Mouse (Mus musculus): Measurements from ENCODE around the gene Eml4. TPM values are rescaled to one million over a fixed set of nuclear protein-coding genes. Genes with fewer than 3 reads are reported as not detected.

The Eml4 gene
- polyA plus RNA-seq, 1 experiment from 2014 or later: 47.1 TPM

DNA sequence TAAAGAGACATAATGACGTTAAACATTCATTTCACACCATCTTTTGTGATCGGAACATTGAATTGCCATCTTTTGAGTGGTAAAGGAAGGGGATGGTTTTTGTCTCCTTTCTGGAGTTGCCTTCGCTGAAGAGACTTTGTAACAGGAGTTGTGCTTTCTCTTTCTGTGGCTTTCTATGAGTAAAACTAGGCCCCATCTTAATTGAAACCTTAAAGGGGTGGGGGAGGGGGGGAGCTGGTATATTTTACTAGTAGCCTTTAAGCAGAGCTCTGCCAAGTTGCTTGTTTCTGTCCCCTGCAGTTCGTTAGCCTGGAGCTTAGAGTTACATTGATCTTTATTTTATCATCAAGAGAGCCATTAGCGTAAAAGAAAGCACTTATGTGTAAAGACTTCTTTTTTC lies 2.3 kb downstream of the Eml4 start:
- no peaks in the 10 kb centered on the region for H3K27me3 ChIP-seq (ENCODE audit: control insufficient read depth, insufficient read depth, low read length)
- DNase-seq (ENCODE audit: low spot score): peak; percentile 19
- peak overlapping the region; percentile 28 for H3K4me2 ChIP-seq (replicated peaks; ENCODE audit: low read depth, low read length)
- H3K9me3 ChIP-seq (ENCODE audit: control insufficient read depth, low read length): no peaks in the 10 kb centered on the region
- no peak overlapping the region for H3K4me3 ChIP-seq (ENCODE audit: low read depth, low read length)
- WGBS: 23% methylated on average over 5 of the region's 5 CpGs
- H3K9ac ChIP-seq (ENCODE audit: low read depth, low read length): 0 out of 2 replicates have a peak overlapping the region, but pooled peaks have one; percentile 19
- H3K36me3 ChIP-seq (ENCODE audit: control insufficient read depth, insufficient read depth, low read length): no peaks in the 10 kb centered on the region
- ATAC-seq (ENCODE audit: low FRiP score): no peak
- no peak overlapping the region for H3K27ac ChIP-seq (ENCODE audit: low read depth, low read length)
- no peaks in the 10 kb centered on the region for H3K4me1 ChIP-seq (replicated peaks; ENCODE audit: control insufficient read depth, insufficient read depth, low read length)

- Histone ChIP-seq H3K4me1 (replicated peaks; ENCODE audit: control insufficient read depth, insufficient read depth, low read length) (no peaks in the 10 kb centered on the region), H3K9ac (ENCODE audit: low read depth, low read length) (no peak overlapping the region), H3K27ac (ENCODE audit: low read depth, low read length) (no peak overlapping the region), H3K9me3 (ENCODE audit: control insufficient read depth, low read length) (no peaks in the 10 kb centered on the region), H3K4me2 (replicated peaks; ENCODE audit: low read depth, low read length) (no peak overlapping the region), H3K4me3 (ENCODE audit: low read depth, low read length) (no peak overlapping the region), H3K36me3 (ENCODE audit: control insufficient read depth, insufficient read depth, low read length) (no peaks in the 10 kb centered on the region), H3K27me3 (ENCODE audit: control insufficient read depth, insufficient read depth, low read length) (no peaks in the 10 kb centered on the region)
- WGBS: 51% methylated on average over 4 of the region's 4 CpGs
- DNase-seq (ENCODE audit: low spot score) (no peak), ATAC-seq (ENCODE audit: low FRiP score) (no peak)
Observed at GRCm38 (mm10) chr17:83353460-83353859, 2.7 kb downstream of the Eml4 start.

DNA sequence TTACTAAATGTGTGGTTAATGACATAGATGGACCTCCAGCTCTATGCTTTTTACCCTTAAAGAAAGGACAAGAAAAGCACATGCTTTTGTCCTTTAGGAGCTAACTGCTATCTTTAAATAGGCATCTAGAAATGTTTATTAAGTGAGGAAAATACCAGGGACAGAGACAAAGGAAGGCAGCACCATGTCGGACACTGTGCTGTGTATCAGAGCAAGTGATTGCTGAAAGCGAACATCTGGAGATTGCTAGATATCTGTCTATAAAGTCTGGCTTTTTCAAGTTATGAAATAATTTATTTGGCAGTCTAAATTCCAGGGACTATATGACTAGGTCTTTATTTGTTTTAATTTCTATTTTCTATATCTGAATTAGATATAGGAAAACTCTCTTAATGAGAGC lies 4.8 kb downstream of the Eml4 start:
- no peak overlapping the region for H3K27ac ChIP-seq (ENCODE audit: low read depth, low read length)
- H3K36me3 ChIP-seq (ENCODE audit: control insufficient read depth, insufficient read depth, low read length): no peaks in the 10 kb centered on the region
- H3K27me3 ChIP-seq (ENCODE audit: control insufficient read depth, insufficient read depth, low read length): no peaks in the 10 kb centered on the region
- DNase-seq (ENCODE audit: low spot score): no peak
- ATAC-seq (ENCODE audit: low FRiP score): no peak
- 88% methylated on average over 2 of the region's 2 CpGs for WGBS
- H3K4me2 ChIP-seq (replicated peaks; ENCODE audit: low read depth, low read length): no peak overlapping the region
- no peak overlapping the region for H3K9ac ChIP-seq (ENCODE audit: low read depth, low read length)
- H3K4me3 ChIP-seq (ENCODE audit: low read depth, low read length): no peak overlapping the region
- H3K4me1 ChIP-seq (replicated peaks; ENCODE audit: control insufficient read depth, insufficient read depth, low read length): no peaks in the 10 kb centered on the region
- H3K9me3 ChIP-seq (ENCODE audit: control insufficient read depth, low read length): no peaks in the 10 kb centered on the region

- H3K27me3 ChIP-seq (ENCODE audit: control insufficient read depth, insufficient read depth, low read length): no peaks in the 10 kb centered on the region
- WGBS: 88% methylated on average over 4 of the region's 4 CpGs
- no peak for ATAC-seq (ENCODE audit: low FRiP score)
- no peak overlapping the region for H3K4me2 ChIP-seq (replicated peaks; ENCODE audit: low read depth, low read length)
- no peak overlapping the region for H3K4me3 ChIP-seq (ENCODE audit: low read depth, low read length)
- no peaks in the 10 kb centered on the region for H3K9me3 ChIP-seq (ENCODE audit: control insufficient read depth, low read length)
- no peak for DNase-seq (ENCODE audit: low spot score)
- no peaks in the 10 kb centered on the region for H3K4me1 ChIP-seq (replicated peaks; ENCODE audit: control insufficient read depth, insufficient read depth, low read length)
- no peaks in the 10 kb centered on the region for H3K36me3 ChIP-seq (ENCODE audit: control insufficient read depth, insufficient read depth, low read length)
- no peak overlapping the region for H3K9ac ChIP-seq (ENCODE audit: low read depth, low read length)
- no peak overlapping the region for H3K27ac ChIP-seq (ENCODE audit: low read depth, low read length)
Observed at GRCm38 (mm10) chr17:83359934-83360333, 9.2 kb downstream of the Eml4 start.

DNA sequence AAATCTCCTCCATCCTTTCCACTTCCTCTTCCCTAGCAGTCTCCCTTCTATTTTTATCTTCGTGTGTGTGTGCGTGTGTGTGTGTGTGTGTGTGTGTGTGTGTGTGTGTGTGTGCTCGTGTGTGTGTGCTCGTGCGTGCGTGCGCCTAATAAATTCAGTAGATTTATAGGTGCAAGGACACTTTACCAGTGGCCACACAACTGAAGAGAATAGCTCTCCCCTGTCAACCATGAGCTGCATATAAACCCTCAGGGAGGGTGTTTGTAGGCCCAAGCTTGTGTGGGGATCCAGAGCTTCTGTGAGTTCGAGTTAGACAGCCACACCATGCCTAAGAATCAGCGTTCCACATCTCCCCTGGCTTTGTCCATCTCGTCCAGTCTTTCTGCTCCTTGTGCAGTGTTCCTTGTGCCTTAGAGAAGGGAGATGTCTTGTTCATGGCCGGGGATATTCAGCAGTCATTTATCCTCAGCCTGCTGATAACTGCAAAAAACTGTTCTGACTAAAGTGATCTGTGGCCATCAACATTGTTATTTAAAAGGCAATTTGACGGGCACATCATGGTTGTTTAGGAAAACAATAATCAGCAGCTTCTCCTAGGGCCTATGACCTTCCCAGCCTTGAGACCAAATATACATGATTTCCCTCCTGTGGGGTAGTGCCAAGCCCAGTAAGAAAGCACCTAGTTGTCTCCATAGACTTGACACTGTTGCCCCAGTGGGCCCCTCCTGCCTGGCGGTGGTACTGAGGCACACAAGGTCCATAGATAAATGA lies 10.2 kb downstream of the Eml4 start:
- Histone ChIP-seq H3K4me1 (replicated peaks; ENCODE audit: control insufficient read depth, insufficient read depth, low read length) (no peaks in the 10 kb centered on the region), H3K4me3 (ENCODE audit: low read depth, low read length) (no peak overlapping the region), H3K9me3 (ENCODE audit: control insufficient read depth, low read length) (no peaks in the 10 kb centered on the region), H3K27me3 (ENCODE audit: control insufficient read depth, insufficient read depth, low read length) (no peaks in the 10 kb centered on the region), H3K4me2 (replicated peaks; ENCODE audit: low read depth, low read length) (no peak overlapping the region), H3K27ac (ENCODE audit: low read depth, low read length) (no peak overlapping the region), H3K9ac (ENCODE audit: low read depth, low read length) (no peak overlapping the region), H3K36me3 (ENCODE audit: control insufficient read depth, insufficient read depth, low read length) (no peaks in the 10 kb centered on the region)
- DNase-seq (ENCODE audit: low spot score) (no peak), ATAC-seq (ENCODE audit: low FRiP score) (no peak)
- 82% methylated on average over 13 of the region's 13 CpGs for WGBS

DNA sequence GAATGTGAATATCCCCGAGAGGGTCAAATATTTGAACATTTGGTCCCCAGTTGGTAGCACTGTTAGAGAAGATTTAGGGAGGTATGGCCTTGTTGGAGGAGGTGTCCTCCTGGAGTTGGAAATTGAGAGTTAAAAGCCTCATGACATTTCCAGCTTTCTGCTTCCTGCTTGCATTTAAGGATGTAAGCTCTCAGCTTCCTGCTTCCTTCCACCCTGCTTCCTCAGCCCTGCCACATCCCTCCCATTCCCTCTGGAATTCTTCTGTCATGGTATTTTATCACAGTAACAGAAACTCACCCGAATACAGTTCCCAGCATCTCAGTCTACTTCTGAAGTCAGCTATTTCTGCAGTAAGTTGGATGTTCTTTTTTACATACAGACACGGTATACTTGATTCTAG lies 12.3 kb downstream of the Eml4 start:
- Histone ChIP-seq H3K36me3 (ENCODE audit: control insufficient read depth, insufficient read depth, low read length) (no peaks in the 10 kb centered on the region), H3K4me2 (replicated peaks; ENCODE audit: low read depth, low read length) (no peak overlapping the region), H3K9me3 (ENCODE audit: control insufficient read depth, low read length) (no peaks in the 10 kb centered on the region), H3K4me1 (replicated peaks; ENCODE audit: control insufficient read depth, insufficient read depth, low read length) (no peaks in the 10 kb centered on the region), H3K9ac (ENCODE audit: low read depth, low read length) (no peak overlapping the region), H3K27me3 (ENCODE audit: control insufficient read depth, insufficient read depth, low read length) (no peaks in the 10 kb centered on the region), H3K27ac (ENCODE audit: low read depth, low read length) (no peak overlapping the region), H3K4me3 (ENCODE audit: low read depth, low read length) (no peak overlapping the region)
- DNase-seq (ENCODE audit: low spot score) (no peak), ATAC-seq (ENCODE audit: low FRiP score) (no peak)
- WGBS: 68% methylated on average over 3 of the region's 3 CpGs

DNA sequence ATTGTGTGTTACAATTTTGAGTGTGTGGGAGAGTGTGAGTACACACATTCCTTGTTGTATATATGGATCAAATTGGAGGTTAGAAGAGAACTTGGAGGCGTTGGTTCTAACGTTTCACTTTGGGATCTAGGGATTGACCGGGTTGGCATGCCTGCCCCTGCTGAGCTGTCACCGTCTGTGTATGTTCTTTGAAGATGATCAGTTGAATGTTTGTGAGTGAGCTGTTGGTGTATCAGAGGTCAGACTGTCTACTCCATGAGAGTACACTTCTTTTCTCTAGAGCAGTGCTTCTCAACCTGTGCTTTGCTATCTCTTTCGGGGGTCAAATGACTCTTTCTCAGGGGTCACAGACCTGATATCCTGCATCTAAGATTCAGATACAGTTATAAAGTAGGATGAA lies 13.6 kb downstream of the Eml4 start:
- DNase-seq (ENCODE audit: low spot score) (no peak), ATAC-seq (ENCODE audit: low FRiP score) (no peak)
- H3K4me1 ChIP-seq (replicated peaks; ENCODE audit: control insufficient read depth, insufficient read depth, low read length): no peaks in the 10 kb centered on the region
- H3K36me3 ChIP-seq (ENCODE audit: control insufficient read depth, insufficient read depth, low read length): no peaks in the 10 kb centered on the region
- H3K27ac ChIP-seq (ENCODE audit: low read depth, low read length): no peak overlapping the region
- no peak overlapping the region for H3K4me3 ChIP-seq (ENCODE audit: low read depth, low read length)
- H3K27me3 ChIP-seq (ENCODE audit: control insufficient read depth, insufficient read depth, low read length): no peaks in the 10 kb centered on the region
- WGBS: 74% methylated on average over 5 of the region's 5 CpGs
- H3K4me2 ChIP-seq (replicated peaks; ENCODE audit: low read depth, low read length): no peak overlapping the region
- no peak overlapping the region for H3K9ac ChIP-seq (ENCODE audit: low read depth, low read length)
- no peaks in the 10 kb centered on the region for H3K9me3 ChIP-seq (ENCODE audit: control insufficient read depth, low read length)

DNA sequence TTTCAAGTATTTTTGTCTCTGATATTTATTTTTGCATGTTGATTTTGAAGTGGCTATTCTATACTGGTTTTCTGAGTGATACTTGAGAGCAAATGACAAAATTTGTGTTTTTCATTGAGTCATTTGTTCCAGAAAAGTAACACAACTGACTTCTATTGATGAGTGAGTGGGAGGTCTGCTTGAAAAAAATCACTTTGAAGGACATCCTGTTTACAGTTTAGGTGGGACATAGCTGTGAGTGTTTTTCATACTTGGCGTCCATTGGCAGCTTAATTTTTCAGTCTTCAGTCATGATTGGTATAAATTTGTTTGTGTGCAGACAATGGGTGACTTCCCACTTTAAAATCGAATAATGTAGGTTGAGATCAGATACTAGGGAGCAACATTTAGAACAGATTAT lies 14.4 kb downstream of the Eml4 start:
- Histone ChIP-seq H3K9ac (ENCODE audit: low read depth, low read length) (no peak overlapping the region), H3K36me3 (ENCODE audit: control insufficient read depth, insufficient read depth, low read length) (no peaks in the 10 kb centered on the region), H3K9me3 (ENCODE audit: control insufficient read depth, low read length) (no peaks in the 10 kb centered on the region), H3K4me2 (replicated peaks; ENCODE audit: low read depth, low read length) (no peak overlapping the region), H3K27ac (ENCODE audit: low read depth, low read length) (no peak overlapping the region), H3K27me3 (ENCODE audit: control insufficient read depth, insufficient read depth, low read length) (no peaks in the 10 kb centered on the region), H3K4me1 (replicated peaks; ENCODE audit: control insufficient read depth, insufficient read depth, low read length) (no peaks in the 10 kb centered on the region), H3K4me3 (ENCODE audit: low read depth, low read length) (no peak overlapping the region)
- DNase-seq (ENCODE audit: low spot score) (no peak), ATAC-seq (ENCODE audit: low FRiP score) (no peak)
- WGBS: 79% methylated on average over 2 of the region's 2 CpGs

DNA sequence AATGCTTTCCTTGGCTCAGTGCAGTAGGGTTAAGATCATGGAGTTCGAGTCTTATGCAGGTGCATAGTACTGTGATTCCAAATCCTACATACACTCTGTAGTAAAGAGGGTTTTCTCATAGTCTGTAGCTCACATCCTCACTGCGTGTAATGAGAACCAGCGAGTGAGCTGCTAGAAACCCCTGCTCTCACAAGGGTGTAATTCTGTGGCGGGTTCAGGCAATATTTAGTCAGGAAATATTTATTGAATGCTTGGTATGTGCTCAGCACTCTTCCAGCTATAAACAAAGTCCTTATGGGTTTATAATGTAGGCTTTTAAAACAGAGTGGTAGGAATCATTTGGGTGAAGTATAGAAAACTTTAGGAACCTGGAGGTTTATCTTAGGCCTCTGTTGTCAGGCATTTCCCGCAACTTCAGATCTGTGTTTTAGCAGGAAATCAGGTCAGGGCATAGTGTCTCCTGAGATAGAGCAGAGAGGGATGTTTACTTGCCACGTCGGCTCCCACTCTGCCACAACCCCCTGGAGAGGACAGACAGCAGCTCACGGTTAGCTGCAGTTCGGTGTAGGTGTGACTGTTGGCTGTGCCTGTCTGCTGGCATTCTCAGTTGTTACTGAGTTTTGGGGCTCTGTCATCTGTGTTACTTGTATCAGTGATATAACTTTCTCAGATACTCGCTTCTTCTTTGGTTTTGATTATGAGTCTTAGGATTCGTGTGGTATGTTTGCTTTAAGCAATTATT lies 15.1 kb downstream of the Eml4 start:
- no peak for ATAC-seq (ENCODE audit: low FRiP score)
- Histone ChIP-seq H3K27ac (ENCODE audit: low read depth, low read length) (no peak overlapping the region), H3K27me3 (ENCODE audit: control insufficient read depth, insufficient read depth, low read length) (no peaks in the 10 kb centered on the region), H3K9me3 (ENCODE audit: control insufficient read depth, low read length) (no peaks in the 10 kb centered on the region), H3K4me1 (replicated peaks; ENCODE audit: control insufficient read depth, insufficient read depth, low read length) (no peaks in the 10 kb centered on the region), H3K4me2 (replicated peaks; ENCODE audit: low read depth, low read length) (no peak overlapping the region), H3K36me3 (ENCODE audit: control insufficient read depth, insufficient read depth, low read length) (no peaks in the 10 kb centered on the region), H3K4me3 (ENCODE audit: low read depth, low read length) (no peak overlapping the region), H3K9ac (ENCODE audit: low read depth, low read length) (no peak overlapping the region)
- DNase-seq (ENCODE audit: low spot score): no peak
- WGBS: 55% methylated on average over 11 of the region's 11 CpGs
